Mouse (Mus musculus) thymus, adult 2 months (tissue): ENCODE measurements around the gene Gm20388.

Experiments
- CTCF ChIP-seq: fragments of 200-500 bp; IDR thresholded peaks from 2 replicates; pipeline ENCODE4 v1.5.1; 2012; ENCODE audit warnings: mild to moderate bottlenecking, control low read depth, low read length, moderate library complexity, borderline replicate concordance; ENCODE audit not compliant: control insufficient read depth, poor library complexity, insufficient read depth; ENCODE audit errors: extremely low read depth
- POLR2A ChIP-seq: fragments of 200-500 bp; IDR thresholded peaks from 2 replicates; pipeline ENCODE4 v1.6.1; 2012; ENCODE audit warnings: mild to moderate bottlenecking, low read length, control low read depth, moderate library complexity; ENCODE audit not compliant: control insufficient read depth, poor library complexity, insufficient read depth; ENCODE audit errors: extremely low read depth

DNA sequence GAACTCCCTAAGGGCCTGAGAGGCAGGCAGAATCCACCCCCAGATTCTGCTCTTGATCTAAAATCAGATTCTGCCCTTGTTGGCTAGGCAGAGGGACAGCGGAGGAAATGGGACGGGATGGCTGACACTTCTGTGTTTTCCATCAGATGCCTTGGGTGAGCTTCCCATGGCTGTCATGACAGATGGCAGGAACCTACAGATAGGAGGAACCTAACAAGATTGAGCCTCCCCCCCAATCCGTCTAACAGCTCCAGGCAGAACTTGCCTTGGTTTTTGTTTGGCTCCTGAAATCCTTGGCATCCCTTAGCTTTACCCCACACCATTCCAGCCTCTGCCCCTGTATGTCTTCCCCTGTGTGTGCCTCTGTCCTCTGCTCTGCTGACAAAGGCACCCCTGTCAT, 1764.5 kb downstream of the Gm20388 start:
- TF ChIP-seq CTCF = no peak
- no peak for TF ChIP-seq POLR2A
